Mouse (Mus musculus) intestine, embryonic 15.5 days (tissue): Measurements from ENCODE around the gene Rslcan18. TPM values are rescaled to one million over a fixed set of nuclear protein-coding genes. Genes with fewer than 3 reads are reported as not detected.

ENCODE experiments used
- ATAC-seq: fragments of 200-750 bp; cut with Nextera tagmentation; 2 replicates; pipeline ENCODE4 v1.8.0; 2017; ENCODE audit warnings: moderate TSS enrichment, moderate library complexity
- H3K27ac ChIP-seq: fragments of 300-500 bp; sonication (generic); 2 replicates; pipeline ENCODE4 v1.5.1; 2015; ENCODE audit warnings: mild to moderate bottlenecking, inconsistent platforms
- H3K27me3 ChIP-seq: fragments of 300-500 bp; sonication (generic); replicated peaks from 2 replicates; pipeline ENCODE4 v1.6.1; 2015; ENCODE audit warnings: inconsistent platforms
- H3K36me3 ChIP-seq: fragments of 300-500 bp; sonication (generic); 2 replicates; pipeline ENCODE4 v1.6.1; 2015; ENCODE audit warnings: inconsistent platforms
- H3K4me1 ChIP-seq: fragments of 300-500 bp; sonication (generic); replicated peaks from 2 replicates; pipeline ENCODE4 v1.6.1; 2015; ENCODE audit warnings: inconsistent platforms
- H3K4me2 ChIP-seq: fragments of 300-500 bp; sonication (generic); replicated peaks from 2 replicates; pipeline ENCODE4 v1.6.1; 2015; ENCODE audit warnings: mild to moderate bottlenecking, inconsistent platforms
- H3K4me3 ChIP-seq: fragments of 300-500 bp; sonication (generic); replicated peaks from 2 replicates; pipeline ENCODE4 v1.5.1; 2015; ENCODE audit warnings: inconsistent platforms
- H3K9ac ChIP-seq: fragments of 300-500 bp; sonication (generic); 2 replicates; pipeline ENCODE4 v1.6.1; 2015; ENCODE audit warnings: inconsistent platforms
- H3K9me3 ChIP-seq: fragments of 300-500 bp; sonication (generic); 2 replicates; pipeline ENCODE4 v1.6.1; 2016; ENCODE audit warnings: inconsistent platforms
- WGBS: fragments of 180-500 bp; shearing (Covaris S2); methylation state at CpG from one replicate; pipeline ENCODE4 v1.1.7; 2015; 5-methylcytosine and 5-hydroxymethylcytosine counted together
- polyA plus RNA-seq: library from polyadenylated mRNA; unstranded; fragments of >200 nt; fragmentation: Nextera tagmentation; extraction: Ambion mirVana; gene quantifications from 2 replicates; pipeline ENCODE4 v1.2.1, GENCODE M21; 2015

Gene Rslcan18
- polyA plus RNA-seq, 1 experiment from 2014 or later: 0.20 TPM

- Histone ChIP-seq H3K4me1 (no peaks in the 10 kb centered on the region), H3K4me2 (peak overlapping the region; percentile 76), H3K27ac (peak overlapping the region; percentile 93; the same call in 1 of the 2 replicates), H3K9ac (no peak overlapping the region), H3K36me3 (no peaks in the 10 kb centered on the region), H3K27me3 (no peaks in the 10 kb centered on the region), H3K9me3 (no peaks in the 10 kb centered on the region), H3K4me3 (peak overlapping the region; percentile 56; the same call in 1 of the 2 replicates)
- WGBS: 81% methylated on average over 1 of the region's 1 CpGs
- no peak for ATAC-seq
Measured at GRCm38 (mm10) chr13:67081946-67082345, 34.1 kb downstream of the Rslcan18 start.

- H3K9ac ChIP-seq: peak overlapping the region; percentile 67
- under 1% methylated on average over 24 of the region's 24 CpGs for WGBS
- peak overlapping the region; percentile 56 for H3K4me3 ChIP-seq
- no peaks in the 10 kb centered on the region for H3K9me3 ChIP-seq
- peak; percentile 100 for ATAC-seq
- H3K4me2 ChIP-seq: peak overlapping the region; percentile 76
- no peaks in the 10 kb centered on the region for H3K4me1 ChIP-seq
- peak overlapping the region; percentile 93 for H3K27ac ChIP-seq
- H3K36me3 ChIP-seq: no peaks in the 10 kb centered on the region; the same call in 1 of the 2 replicates
- H3K27me3 ChIP-seq: no peaks in the 10 kb centered on the region
Measured at GRCm38 (mm10) chr13:67081142-67081713, 34.8 kb downstream of the Rslcan18 start.

- no peak for ATAC-seq
- Histone ChIP-seq H3K27ac (no peak overlapping the region), H3K4me3 (no peak overlapping the region), H3K4me2 (no peak overlapping the region), H3K9ac (no peak overlapping the region), H3K36me3 (peaks cover 7% of the 10 kb centered on the region), H3K9me3 (no peaks in the 10 kb centered on the region; the same call in 1 of the 2 replicates), H3K27me3 (no peaks in the 10 kb centered on the region), H3K4me1 (no peaks in the 10 kb centered on the region)
- WGBS: 97% methylated on average over 2 of the region's 2 CpGs
Measured at GRCm38 (mm10) chr13:67077244-67077643, 38.8 kb downstream of the Rslcan18 start.

GRCm38 (mm10) chr13:67072786-67073185 lies 43.3 kb downstream of the Rslcan18 start:
- Histone ChIP-seq H3K9me3 (peaks cover 3% of the 10 kb centered on the region; the same call in 1 of the 2 replicates), H3K4me3 (no peak overlapping the region), H3K27me3 (no peaks in the 10 kb centered on the region), H3K36me3 (peaks cover 22% of the 10 kb centered on the region), H3K4me1 (no peaks in the 10 kb centered on the region), H3K4me2 (no peak overlapping the region), H3K27ac (no peak overlapping the region), H3K9ac (no peak overlapping the region)
- 94% methylated on average over 2 of the region's 2 CpGs for WGBS
- no peak for ATAC-seq

- no peak overlapping the region for H3K4me3 ChIP-seq
- no peaks in the 10 kb centered on the region for H3K9me3 ChIP-seq
- no peak overlapping the region for H3K9ac ChIP-seq
- no peak overlapping the region for H3K4me2 ChIP-seq
- no peak for ATAC-seq
- no peak overlapping the region for H3K27ac ChIP-seq
- no peaks in the 10 kb centered on the region for H3K27me3 ChIP-seq
- 0 out of 2 replicates have a peak, but pooled peaks cover under 1% of the 10 kb centered on the region for H3K4me1 ChIP-seq
- WGBS: 87% methylated on average over 8 of the region's 8 CpGs
- H3K36me3 ChIP-seq: peaks cover 9% of the 10 kb centered on the region
Measured at GRCm38 (mm10) chr13:67065386-67065785, 50.7 kb downstream of the Rslcan18 start.

GRCm38 (mm10) chr13:67062427-67062826 lies 53.6 kb downstream of the Rslcan18 start:
- 0 out of 2 replicates have a peak, but pooled peaks cover 3% of the 10 kb centered on the region for H3K36me3 ChIP-seq
- no peaks in the 10 kb centered on the region for H3K27me3 ChIP-seq
- H3K9me3 ChIP-seq: no peaks in the 10 kb centered on the region
- no peak overlapping the region for H3K27ac ChIP-seq
- no peak overlapping the region for H3K9ac ChIP-seq
- 0 out of 2 replicates have a peak, but pooled peaks cover 5% of the 10 kb centered on the region for H3K4me1 ChIP-seq
- no peak overlapping the region for H3K4me2 ChIP-seq
- H3K4me3 ChIP-seq: no peak overlapping the region
- ATAC-seq: no peak
- 58% methylated on average over 7 of the region's 7 CpGs for WGBS

GRCm38 (mm10) chr13:67060786-67061358 lies 55.2 kb downstream of the Rslcan18 start, which contains the start of gene Zfp712:
TSS of gene Zfp712 (minus strand) at chr13:67061170.
- under 1% methylated on average over 27 of the region's 27 CpGs for WGBS

GRCm38 (mm10) chr13:67060161-67060785 lies 55.8 kb downstream of the Rslcan18 start:
- Histone ChIP-seq H3K27me3 (no peaks in the 10 kb centered on the region), H3K9me3 (no peaks in the 10 kb centered on the region), H3K27ac (peak overlapping the region; percentile 91), H3K36me3 (no peaks in the 10 kb centered on the region), H3K4me3 (peak overlapping the region; percentile 60), H3K4me1 (0 out of 2 replicates have a peak, but pooled peaks cover 5% of the 10 kb centered on the region), H3K4me2 (peak overlapping the region; percentile 67), H3K9ac (peak overlapping the region; percentile 60)
- 5% methylated on average over 12 of the region's 12 CpGs for WGBS
- peak; percentile 71 for ATAC-seq

More at GRCm38 (mm10) chr13:67060786-67061358, 55.2 kb downstream of the Rslcan18 start, which contains the start of gene Zfp712:
- Histone ChIP-seq H3K36me3 (no peaks in the 10 kb centered on the region), H3K27ac (peak within 1 kb of the TSS; percentile 91), H3K9ac (peak within 1 kb of the TSS; percentile 60), H3K4me2 (peak within 1 kb of the TSS; percentile 67), H3K4me3 (peak within 1 kb of the TSS; percentile 60), H3K27me3 (no peaks in the 10 kb centered on the region), H3K9me3 (no peaks in the 10 kb centered on the region), H3K4me1 (0 out of 2 replicates have a peak, but pooled peaks cover 5% of the 10 kb centered on the region)
- peak; percentile 99 for ATAC-seq

Other genes with a start within 250 kb of the Rslcan18 start
- 1.6 and 1.7 TPM in 2 replicates for gene Gm10767, start 211.3 kb downstream of the Rslcan18 start, polyA plus RNA-seq
- gene Zfp712, start 55.1 kb downstream of the Rslcan18 start, polyA plus RNA-seq: 2.4 and 3.1 TPM in 2 replicates
- gene Zfp708, start 18.3 kb downstream of the Rslcan18 start, polyA plus RNA-seq: 3.6 and 4.6 TPM in 2 replicates
- gene Gm28557, start 7.7 kb downstream of the Rslcan18 start, polyA plus RNA-seq: 2.5 and 3.3 TPM in 2 replicates
- gene Zfp759, start 5.4 kb upstream of the Rslcan18 start, polyA plus RNA-seq: 1.7 and 2.1 TPM in 2 replicates
- 7.5 and 7.8 TPM in 2 replicates for gene Rsl1, start 56.9 kb upstream of the Rslcan18 start, polyA plus RNA-seq
- gene Zfp455, start 78.2 kb upstream of the Rslcan18 start, polyA plus RNA-seq: 1.4 and 2.0 TPM in 2 replicates
- 1.7 TPM in 2 replicates for gene Zfp458, start 162.2 kb upstream of the Rslcan18 start, polyA plus RNA-seq
- 0.49 and 0.53 TPM in 2 replicates for gene Zfp457, start 190.2 kb upstream of the Rslcan18 start, polyA plus RNA-seq
- gene Zfp595, start 216.3 kb upstream of the Rslcan18 start, polyA plus RNA-seq: 1.9 and 2.7 TPM in 2 replicates
- 0.38 TPM in 1 of 2 replicates, not detected in the other for gene Gm28044, start 244.3 kb upstream of the Rslcan18 start, polyA plus RNA-seq
- 1.0 and 1.2 TPM in 2 replicates for gene Zfp953, start 244.3 kb upstream of the Rslcan18 start, polyA plus RNA-seq